Mouse (Mus musculus) Muller cell, postnatal 12 days (primary cell): ENCODE data around the gene Cyct.

Source experiments
- DNase-seq: peaks from one replicate; pipeline ENCODE4 v3.0.0-alpha.2; 2015; ENCODE audit errors: inconsistent ontology term

The Cyct gene

DNA sequence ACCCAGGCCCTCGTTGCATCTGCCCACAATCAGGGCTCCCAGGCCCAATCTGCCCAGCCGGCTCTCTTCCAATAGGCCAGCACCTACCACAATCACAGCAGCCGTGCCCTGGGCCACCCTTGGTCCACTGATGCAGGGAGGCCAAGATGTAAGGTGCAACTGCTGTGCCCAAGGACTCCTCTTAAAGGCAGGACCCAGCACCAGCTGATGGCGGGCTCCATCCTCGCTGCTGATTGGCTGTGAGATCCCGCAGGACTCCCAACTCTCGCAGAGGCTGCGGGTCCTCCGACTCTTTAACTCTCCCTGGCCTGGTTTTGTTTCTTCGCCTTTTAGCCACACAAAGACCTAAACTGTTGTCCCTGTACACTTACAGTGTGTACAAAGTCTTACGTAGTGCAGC is at the start of gene Cyct:
TSS of gene Cyct (minus strand) at position 225 of the 400 bp plus-strand sequence.
- DNase-seq, result no peak

DNA sequence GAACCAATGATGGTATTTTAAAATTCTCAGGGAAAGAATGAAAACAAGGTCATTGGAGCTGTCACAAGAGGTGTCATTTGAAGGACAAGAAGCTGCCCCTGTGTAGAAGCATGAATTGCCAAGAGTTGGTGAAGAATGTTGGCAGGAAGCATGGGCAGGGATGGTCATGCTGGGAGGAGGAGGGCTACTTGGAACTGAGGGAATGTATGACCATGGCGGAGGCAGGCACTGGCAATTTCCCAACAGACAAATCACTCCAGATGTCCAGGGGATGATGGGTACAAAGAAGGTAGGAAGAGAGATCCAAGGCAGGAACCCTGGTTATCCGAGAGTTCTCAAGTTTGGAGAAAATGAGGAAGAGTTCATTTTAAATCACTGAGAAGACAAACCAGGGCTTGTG is 49.7 kb upstream of the Cyct start:
- DNase-seq, result peak; percentile 63

DNA sequence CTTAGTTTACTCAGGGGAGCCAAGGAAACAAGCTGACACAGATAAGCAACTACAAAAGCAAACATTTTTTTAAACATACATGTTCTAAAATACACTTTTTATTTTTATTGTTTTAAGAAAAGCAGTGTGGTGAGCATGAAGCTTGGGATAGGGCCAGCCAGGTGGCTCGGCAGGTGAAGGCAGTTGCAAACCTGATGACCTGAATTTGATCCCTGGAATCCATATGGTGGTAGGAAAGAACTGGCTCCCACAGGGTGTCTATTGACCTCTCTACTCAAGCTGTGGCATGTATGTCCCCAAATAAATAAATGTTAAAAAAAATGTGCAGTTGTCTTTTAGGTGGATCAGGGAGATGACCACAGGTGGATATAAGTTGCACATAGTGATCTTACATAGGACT is 49.3 kb upstream of the Cyct start:
- DNase-seq, result no peak

DNA sequence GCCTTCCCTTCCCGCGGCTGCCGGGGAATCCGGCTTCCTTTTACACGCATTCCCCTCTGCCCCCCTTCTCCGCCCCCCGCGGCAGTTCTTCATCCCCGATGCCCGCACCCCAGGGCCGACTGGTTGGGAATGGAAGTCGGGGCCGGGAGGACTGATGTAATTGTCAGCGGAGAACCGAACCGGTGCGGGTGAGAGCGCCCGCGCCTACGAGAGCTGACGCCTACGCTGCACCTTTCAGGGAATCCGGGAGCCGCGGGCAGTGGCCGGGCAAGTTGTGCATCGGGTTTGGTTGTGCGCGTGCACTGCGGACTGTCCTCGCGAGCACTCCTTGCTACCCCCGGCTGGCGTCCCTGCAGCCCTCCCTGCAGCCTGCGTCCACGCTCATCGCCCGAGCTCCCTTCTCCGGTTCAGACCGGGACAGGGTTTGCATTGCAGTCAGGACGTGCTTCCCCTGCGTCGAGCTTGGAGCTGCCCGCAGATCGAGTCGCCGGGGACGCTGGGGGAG is 46.7 kb upstream of the Cyct start:
- peak; percentile 80 for DNase-seq

DNA sequence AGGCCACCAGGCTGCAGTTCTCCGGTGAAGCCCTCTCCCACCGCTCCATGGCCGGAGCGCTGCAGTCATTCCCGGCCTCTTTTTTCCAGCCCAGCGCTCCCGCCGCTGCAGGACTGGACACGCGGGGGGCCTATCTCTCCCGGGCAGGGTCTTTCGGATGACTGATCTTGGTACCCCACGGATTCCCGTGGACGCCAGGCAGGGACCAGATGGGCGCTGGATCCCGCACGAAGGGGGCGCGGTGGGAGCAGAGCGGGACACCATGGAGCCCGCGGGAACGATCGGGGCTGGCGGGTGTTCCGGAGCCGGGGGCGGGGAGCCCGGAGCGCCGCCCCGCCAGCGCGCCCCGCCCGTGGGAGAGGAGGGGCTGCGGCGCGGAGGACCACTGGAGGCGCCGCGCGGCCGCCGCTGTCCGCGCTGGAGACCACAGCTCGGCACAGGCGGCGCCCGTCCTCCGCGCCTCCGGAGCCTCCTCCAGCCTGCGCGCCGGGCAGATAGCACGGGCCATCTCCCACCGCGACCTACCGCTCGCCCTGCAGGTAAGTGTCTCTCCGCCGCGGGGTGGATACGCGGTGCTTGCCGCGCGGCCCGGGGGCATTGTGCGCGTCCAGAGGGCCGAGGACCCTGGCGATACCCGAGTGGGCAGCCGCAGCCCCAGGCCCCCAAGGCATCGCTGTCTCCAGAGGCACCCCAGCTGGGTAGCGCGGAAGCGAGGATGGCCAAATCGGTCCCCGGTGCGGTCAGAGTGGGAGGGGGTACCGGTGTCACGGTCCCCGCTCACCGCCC is 46.1 kb upstream of the Cyct start, which contains the start of gene Osbpl6:
TSS of gene Osbpl6 (plus strand) at position 358 of the 786 bp plus-strand sequence.
- DNase-seq, result peak; percentile 92

DNA sequence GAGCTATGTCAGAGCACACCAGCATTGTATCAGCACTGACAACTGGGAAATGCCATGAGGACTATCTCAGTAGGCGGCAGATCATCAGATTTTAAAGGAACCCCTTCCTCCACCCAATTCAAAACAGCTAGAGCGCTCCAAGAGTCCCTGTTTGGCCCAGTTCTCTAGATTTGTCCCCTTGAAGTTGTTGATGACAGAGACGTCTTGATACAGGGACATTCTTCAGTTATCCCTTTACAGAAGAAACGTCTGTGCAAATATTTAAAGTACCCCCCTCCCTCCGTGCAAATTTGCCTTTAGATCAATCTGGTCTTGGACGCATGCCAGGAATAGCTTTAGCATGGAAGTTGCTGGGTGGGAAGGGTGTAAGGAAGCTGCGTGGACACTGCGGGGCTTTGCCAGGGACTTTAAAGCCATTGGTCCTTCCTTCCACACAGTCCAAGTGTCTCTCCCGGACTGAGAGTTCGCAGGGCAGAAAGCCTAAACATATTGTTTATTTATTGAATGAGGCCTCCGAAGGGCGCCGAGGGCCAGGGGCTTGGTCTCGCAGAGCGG is 45.4 kb upstream of the Cyct start:
- no peak for DNase-seq

DNA sequence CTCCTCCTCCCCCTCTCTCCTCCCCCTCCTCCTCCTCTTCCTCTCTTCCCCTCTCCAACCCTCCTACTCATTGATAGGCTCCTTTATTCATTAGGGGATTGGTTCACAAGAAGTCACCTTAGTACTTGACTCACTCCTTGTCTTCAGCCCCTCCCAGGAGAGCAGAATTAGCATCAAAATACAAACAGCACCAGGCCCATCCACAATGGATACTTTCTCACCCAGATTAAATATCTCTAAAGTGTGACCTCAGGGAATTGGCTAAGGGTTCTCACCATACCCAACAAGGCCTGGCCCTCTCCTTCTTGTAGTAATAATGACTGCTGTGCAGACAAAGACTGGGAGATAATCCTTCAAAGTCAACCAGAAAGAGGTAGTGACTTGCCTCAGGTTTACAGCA is 39.9 kb upstream of the Cyct start:
- DNase-seq, result no peak

DNA sequence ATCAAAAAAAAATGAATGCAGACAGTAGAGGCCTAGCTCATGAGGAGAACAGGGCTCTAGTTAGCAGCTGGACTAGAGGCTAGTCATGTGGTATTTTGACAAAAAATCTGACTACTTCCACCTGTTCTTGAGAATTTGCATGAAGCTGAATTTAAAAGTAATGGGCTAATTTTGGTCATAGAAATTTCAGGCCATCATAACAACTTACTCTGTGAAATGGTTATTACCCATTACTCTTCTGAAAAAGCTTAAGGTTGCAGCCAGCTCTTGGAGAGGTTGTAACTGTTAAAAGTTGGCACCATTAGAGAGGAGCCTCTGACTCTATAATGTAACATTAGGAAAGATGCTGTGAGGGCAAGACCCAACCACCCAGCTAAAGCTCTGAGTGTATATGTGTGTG is 26.3 kb upstream of the Cyct start:
- DNase-seq, result no peak

DNA sequence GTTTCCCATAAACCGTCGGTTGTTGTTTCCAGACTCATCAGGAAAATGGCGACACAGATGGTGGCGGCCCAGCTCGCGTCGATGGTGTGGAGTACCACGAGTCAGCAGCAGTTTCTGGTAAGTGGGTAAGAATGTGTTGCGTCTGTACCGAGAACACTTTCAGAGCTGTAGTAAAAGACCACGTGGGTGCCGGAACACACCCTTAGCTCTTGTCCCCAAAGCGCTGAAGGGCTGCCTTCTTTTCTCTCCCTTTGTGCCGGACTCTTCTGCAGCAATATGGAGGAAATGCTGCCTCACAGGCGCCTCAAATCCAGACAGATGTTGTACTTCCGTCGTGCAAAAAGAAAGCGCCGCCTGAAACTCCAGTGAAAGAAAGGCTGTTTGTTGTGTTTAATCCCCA is 18.4 kb upstream of the Cyct start:
- DNase-seq, result no peak

DNA sequence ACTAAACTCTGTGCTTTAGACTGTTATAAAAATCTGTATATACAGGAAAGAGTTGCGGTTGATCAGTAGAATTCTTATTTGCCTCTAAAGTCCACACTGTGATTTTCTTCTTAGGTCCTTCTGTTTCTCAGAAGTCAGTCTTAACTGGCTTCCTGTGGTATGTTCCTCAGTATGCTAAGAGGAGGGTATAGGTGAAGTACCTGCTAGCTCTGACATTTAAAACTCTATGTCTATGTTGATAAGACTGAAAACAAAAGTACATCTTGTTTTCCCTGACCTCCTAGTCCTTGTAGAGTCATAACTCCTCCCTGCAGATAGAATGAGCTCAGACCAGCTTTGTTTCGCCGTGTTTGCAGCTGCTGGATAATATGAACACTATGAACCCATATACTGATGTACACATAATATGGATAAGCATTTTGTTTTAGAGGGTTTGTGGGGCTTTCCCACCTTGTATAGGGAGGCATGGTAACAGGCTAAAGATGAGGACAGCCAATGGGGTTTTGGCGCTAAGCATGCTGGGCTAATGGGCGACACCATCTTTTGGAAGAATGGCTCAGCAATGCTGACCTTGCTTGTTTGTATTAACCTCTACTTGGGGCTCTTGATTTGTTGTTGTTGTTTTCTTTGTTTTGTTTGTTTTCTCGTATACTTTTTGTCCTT is 14.4 kb upstream of the Cyct start:
- no peak for DNase-seq

DNA sequence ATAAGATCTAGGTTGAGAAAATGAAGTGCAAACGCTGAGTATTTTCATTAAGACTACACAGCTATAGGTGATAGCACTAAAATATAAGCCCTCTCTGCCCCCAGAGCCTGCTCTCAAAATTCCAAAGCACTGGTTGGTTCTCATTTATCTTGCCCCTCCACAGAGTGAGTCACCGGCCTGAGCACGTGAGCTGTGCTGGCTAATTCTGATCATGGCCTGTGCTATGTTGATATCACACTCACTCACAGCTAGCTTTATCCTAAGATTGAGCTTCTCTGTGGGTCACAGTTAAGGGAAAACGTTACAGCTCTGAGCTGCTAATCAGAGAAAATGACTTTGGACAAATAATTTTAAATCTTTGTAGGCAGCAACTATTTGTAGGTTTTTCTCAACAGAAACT is 12.0 kb upstream of the Cyct start:
- no peak for DNase-seq

DNA sequence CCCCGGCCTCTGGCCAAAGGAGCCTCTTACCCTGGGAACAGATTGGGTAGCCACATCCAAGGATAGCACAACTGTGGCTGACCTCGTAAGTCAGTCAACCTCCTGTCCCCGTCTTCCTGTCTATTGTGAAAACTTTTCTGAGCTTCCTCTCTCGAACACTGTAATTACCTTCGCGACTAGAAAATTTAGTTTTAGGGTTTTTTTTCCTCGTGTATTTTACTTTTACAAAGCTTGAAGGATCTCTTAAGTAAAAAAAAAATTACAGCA is 10.3 kb upstream of the Cyct start:
- no peak for DNase-seq

DNA sequence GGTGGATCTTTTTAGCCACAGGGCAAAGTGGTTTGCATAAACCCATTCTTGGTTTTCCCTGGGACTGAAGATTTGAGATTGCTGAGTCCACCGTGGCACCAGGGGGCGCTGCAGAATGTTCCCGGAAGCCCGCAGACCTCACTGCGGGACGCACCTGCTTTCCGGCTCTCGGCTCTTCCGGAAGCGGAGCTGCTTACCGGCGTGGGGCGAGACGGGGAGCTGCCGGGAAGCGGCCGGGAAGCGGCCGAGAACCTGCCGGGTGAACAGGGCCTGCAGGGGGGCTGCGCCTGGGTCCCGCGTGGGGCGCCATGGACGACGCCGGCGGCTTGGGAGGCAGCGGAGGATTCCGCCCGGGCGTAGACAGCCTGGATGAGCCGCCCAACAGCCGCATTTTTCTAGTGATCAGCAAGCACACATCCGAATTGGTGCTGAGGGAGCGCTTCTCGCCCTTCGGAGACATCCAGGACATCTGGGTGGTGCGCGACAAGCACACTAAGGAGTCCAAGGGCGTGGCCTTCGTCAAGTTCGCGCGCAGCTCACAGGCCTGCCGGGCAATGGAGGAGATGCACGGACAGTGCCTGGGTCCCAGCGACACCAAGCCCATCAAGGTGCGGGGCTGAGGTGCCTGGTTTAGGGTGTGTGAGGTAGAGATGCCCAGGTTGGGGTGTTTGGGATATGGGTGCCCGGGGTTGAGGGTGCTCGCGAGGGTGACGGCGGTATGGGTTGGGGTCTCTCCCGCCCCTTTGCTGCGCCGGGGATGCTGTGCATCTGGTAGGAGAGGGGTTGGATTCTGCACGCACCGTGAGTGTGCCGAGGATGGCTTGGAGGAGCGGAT is 9.8 kb upstream of the Cyct start, which contains the start of gene Rbm45:
TSS of gene Rbm45 (plus strand) at position 164 of the 835 bp plus-strand sequence.
- peak; percentile 86 for DNase-seq

DNA sequence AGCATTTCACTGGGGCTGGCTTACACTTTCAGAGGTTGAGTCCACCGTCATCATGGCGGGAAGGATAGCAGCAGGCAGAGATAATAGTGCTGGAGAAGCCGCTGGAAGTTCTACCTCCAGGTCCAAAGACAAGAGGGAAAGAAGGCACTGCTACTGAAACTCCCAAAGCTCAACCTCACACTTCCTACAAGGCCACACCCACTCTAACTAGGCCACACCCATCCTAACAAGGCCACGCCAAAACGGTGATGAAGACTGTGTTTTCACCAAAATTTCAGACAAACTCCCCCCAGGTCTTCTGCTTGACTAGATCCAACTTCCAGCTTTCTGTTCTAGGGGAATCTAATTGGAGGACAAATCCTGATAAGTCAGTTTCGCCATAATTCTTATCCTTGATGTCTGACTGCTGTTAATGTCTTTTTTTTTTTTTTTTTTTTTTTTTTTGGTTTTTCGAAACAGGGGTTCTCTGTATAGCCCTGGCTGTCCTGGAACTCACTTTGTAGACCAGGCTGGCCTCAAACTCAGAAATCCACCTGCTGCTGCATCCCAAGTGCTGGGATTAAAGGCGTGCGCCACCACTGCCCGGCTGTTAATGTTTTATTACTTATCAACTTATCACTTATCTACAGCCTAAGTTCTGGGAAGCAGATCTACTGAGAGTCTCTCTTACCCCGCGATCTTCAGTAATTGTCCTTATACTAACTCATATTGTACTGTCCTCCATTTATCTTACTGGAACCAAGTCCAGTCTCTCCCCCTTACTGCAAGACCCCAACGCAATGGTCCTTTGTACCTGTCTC is 8.8 kb upstream of the Cyct start:
- no peak for DNase-seq

DNA sequence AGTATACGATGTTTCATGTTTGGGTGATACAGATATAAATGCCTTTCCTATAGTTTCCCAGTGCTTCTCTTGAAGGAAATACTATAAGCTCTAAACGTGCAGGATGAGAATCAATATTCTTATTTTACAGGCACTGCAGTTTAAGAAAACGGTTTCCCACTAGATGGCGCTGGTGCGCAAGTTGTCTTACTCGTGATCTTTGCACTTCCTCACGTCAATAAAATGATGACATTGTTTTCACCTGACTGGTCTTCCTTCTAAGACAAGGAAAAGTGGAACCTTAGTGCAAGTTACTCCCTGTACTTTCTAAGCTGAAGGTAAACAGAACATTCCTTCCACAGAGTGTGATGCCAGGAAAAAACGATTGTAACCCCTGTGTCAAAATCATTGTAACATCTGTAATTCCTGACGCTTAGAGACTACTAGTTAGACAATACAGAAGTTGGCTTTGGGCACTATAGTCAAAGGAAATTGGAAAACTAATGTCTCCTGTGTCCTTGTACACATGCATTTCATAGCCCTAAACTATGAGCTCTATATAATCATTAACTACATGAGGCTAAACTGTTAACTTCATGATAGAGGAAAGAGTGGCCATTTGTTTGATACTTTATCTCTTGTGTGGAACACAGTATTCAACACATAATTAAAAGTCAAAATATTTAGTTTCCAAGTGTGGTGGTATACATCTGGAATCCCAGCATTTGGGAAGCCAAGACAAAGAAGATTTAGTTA is 7.1 kb upstream of the Cyct start:
- peak; percentile 40 for DNase-seq

DNA sequence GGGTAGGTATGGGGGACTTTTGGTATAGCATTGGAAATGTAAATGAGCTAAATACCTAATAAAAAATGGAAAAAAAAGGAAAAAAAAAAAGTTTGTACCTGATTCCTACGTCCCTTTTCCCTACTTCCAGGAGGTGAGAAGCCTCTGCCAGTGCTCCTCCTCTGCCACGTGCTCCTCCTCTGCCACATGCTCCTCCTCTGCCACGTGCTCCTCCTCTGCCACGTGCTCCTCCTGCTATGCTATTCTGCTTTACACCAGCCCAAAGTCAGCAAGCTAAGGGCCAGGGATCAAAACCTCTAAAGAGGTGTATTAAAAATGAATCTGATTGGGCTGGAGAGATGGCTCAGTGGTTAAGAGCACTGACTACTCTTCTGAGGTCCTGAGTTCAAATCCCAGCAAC is 5.6 kb upstream of the Cyct start:
- no peak for DNase-seq

DNA sequence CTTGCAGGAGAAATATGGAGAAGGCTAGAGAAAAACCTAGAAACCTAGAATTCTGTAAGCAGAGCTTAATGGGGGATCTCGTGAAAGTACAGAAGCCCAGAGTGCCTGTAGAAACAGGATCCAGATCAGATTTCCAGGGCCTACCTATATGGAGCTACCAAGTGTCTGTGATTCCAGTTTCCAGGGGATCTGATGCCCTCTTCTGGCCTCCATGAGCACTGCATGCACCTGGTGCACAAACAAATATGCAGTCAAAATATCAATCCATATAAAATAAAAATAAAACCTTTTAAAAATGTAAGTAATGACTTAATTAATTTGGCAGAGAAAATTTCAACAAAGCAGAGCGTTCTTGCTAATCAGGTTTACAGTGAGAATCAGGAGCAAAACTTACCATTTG is 1.9 kb upstream of the Cyct start:
- DNase-seq, result peak; percentile 14

DNA sequence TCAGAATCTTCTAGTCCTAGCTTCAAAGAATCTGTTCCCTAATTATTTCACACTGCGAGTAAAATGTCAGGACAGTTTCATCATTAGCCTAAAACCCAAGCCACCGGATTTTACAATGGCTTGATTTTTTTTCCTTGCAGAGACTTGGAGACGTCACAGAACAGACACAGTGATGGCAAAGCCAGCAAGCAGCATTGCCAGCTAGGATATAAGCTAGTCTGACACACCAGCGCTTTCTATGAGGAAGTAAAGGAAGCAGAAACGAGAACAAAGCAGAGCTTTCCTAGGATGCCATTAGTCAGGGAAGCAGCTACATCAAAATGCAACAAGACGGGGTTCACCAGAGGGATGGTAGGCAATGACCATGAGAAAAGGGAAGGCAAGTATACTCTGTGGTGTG is 12.4 kb downstream of the Cyct start:
- peak; percentile 29 for DNase-seq

DNA sequence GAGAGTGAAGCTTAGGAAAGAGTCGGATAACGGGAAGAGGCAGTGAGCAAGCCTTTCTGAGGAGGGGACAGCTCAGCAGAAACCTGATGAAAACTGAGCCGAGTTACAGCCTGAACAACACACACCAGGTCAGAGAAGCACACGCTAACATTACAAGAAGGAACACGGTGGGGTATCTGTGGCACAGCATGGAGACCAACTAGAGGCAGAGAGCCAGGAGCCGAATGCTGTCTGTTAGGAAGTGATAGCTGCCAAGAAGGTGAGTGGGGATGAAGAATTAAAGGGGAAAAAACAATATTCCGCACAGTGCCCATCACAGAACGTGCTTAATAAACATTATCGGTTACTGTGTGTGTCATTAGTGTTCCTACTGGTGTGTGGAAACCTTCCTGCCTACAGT is 18.1 kb downstream of the Cyct start:
- no peak for DNase-seq
